Mouse (Mus musculus) erythroblast, embryonic 14.5 days (primary cell): Measurements from ENCODE around the gene Olfr750.

Experiments
- GATA1 ChIP-seq: IDR thresholded peaks from 2 replicates; pipeline ENCODE4 v1.6.1; 2012; ENCODE audit warnings: low read length, inconsistent platforms, mixed read lengths
- TAL1 ChIP-seq: IDR thresholded peaks from 3 replicates; pipeline ENCODE4 v1.6.1; 2012; ENCODE audit warnings: low read length, inconsistent platforms, mixed read lengths

DNA sequence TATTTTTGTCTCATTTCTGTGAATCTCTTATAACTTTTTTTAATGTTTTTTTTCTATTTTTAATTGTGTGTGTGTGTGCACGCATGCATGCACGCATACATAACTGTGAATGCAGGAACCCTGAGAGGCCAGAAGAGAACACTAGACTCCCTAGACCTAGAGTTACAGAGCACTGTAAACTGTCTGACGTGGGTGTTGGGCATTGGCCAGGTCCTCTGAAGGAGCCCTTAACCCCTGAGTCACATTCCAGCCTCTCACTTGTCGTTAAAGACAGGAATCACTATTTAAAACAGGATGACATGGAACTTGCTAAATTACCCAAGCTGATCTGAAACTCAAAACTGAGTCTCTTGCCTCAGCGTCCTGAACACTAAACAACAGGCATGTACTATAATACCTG, 22.3 kb downstream of the Olfr750 start:
- TF ChIP-seq GATA1 (no peak), TAL1 (no peak)
